Mouse (Mus musculus) spleen, adult 2 months (tissue): Measurements from ENCODE around the gene Ada.

Experiments
- CTCF ChIP-seq: fragments of 200-500 bp; IDR thresholded peaks from 2 replicates; pipeline ENCODE4 v1.5.1; 2011; ENCODE audit warnings: mild to moderate bottlenecking, inconsistent platforms; ENCODE audit not compliant: insufficient read depth, insufficient read length, insufficient replicate concordance; ENCODE audit errors: extremely low read depth
- POLR2A ChIP-seq: fragments of 200-500 bp; IDR thresholded peaks from 2 replicates; pipeline ENCODE4 v1.6.1; 2011; ENCODE audit warnings: low read depth, low read length, inconsistent platforms

DNA sequence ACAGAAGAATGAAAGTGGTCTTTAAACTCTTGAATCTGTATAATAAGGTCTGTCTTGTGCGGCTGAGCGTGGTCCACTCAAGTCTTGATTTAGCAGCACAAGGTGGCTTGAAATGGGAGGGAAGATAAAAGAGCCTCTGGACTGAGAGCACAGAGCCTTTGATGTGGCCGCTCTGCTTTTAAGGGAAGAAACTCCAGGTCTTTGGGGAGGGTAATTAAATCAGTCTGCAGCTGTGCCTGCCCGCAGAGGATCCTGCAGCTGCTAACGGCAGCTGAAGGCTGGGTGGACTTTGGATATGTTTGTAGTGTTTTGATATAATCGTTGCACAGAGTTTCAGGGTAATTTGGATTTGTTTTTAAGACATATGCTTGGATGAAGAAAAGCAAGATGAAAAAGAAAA is 33.2 kb downstream of the Ada start:
- no peak for TF ChIP-seq CTCF
- TF ChIP-seq POLR2A: no peak
